Mouse (Mus musculus): ENCODE data around the gene Sned1.
"Not testable (repeated sequence)": the region's sequence is repeated elsewhere in the genome, so short reads cannot be mapped to it uniquely, and the experiment has no call there.

Sned1 gene

GRCm38 (mm10) chr1:93235576-93236544, at the start of gene Sned1:
Gene Sned1, plus strand, starts transcription at chr1:93235841.
- peak; percentile 90 for DNase-seq

GRCm38 (mm10) chr1:93190726-93191305, 44.8 kb upstream of the Sned1 start:
- DNase-seq = peak; percentile 20

GRCm38 (mm10) chr1:93194961-93195360, 40.7 kb upstream of the Sned1 start:
- no peak for DNase-seq

GRCm38 (mm10) chr1:93197454-93197853, 38.2 kb upstream of the Sned1 start:
- not testable (repeated sequence) for DNase-seq

GRCm38 (mm10) chr1:93197916-93198315, 37.7 kb upstream of the Sned1 start:
- DNase-seq = no peak

GRCm38 (mm10) chr1:93206277-93206970, 29.2 kb upstream of the Sned1 start:
- peak; percentile 26 for DNase-seq

DNA sequence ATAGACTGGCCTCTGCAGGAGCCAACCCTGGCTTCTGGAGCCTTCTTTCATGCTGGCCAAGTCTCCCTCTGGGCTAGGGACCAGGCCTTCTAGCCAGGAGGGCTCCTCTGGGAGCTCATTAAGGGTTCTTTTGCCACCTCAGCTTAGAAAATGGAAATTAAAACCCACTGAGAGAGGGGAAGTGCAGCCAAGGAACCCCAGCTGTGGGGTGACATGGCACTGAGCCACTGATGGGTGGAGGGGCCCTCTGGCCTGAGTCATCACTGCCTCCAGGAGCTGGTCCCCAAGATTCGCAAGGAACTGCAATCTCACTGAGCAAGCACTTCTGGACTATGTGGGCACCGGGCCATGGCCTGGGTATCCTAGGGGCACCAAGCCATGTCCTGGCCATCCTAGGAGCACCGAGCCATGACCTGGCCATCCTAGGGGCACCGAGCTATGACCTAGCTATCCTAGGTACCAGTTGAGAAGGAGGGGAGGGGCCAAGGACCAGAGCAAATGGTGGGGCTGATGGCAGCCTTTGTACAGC, 28.0 kb upstream of the Sned1 start:
- no peak for DNase-seq

DNA sequence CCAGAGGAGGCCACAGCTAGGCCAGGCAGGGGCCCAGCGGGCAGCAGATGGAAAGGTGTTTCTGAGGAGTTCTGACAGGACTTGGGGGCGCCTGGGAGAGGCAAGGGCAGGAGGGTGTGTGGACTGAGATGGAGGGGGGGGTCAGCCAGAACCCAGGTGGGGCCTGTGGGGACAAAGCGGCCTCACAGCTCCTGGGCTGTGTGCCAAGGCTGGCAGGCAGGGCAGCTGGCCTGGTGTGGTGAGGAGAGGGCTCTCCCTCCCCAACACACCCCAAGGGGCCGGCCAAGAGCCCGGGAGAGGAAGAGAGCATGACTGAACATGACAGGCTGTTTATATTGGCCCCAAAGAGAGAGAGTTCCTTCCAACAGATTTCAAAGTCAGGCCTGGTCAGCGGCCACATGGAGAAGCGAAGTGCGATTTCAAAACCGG, 25.4 kb upstream of the Sned1 start:
- DNase-seq = peak; percentile 47

DNA sequence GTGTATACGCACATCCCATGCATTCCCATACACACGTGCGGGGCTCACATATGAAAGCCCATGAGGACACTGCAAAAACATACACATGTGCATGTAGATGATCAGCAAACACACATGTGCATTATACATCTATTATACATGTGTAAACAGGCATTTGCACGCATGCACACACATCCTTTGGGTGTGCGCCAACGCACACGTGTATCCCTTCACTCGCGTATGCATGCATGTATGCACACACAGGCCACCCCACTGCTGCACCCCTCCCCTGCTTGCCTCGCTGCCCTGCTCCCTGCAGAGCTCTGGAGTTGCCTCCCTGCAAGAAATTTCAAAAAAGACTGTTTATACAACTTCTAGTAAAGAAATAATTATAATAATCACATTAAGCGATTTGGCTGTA, 24.6 kb upstream of the Sned1 start:
- DNase-seq = no peak

DNA sequence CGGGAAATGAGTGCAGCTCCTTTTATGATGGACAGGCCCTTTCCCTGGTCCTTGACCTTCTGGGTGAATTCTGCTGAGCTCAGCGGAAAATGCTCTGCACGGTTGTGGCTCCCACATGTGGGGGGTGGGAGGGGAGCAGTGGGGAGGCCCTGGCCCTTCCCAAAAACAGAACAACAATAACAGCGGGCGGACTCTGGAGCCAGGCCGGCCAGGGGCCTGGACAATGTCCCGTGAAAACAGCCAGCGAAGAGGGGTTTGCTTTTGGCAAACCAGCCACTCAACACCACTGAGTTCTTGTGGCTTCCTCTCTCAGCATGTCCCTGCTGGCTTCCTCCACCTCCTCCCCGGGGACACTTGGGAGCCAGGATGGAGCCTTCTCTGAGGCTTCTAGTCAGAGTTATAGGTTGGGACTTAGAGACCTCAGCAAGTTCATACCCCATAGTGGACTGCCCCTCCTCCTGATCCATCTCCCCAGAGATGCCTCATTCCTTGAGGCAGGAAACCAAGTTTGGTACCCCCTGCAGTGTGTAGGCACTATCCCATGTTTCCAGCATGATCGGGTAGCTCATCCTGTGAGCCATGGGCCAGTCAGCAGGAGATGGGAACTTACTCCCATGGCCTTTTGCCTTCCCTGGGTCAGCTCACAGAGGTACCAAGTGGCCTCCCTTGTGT, 24.0 kb upstream of the Sned1 start:
- DNase-seq = peak; percentile 49

DNA sequence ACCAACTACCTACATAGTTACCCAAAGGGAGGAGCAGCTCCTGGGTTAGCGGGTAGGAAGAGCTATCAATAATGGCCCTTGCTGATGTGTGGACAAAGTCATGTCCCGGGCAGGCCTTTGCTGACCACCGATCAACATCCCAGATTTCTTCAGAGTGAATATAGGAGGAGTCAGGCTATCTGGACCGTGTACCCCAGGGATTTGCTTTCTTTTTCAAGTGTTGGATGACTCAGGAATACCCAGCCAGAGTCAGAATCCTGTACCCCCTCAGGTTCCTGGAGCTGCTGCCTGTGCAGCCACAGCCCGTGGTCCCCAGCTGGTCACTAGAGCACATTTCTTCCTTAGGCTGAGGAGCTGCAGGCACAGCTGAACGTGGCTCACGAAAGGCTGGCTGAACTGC, 23.2 kb upstream of the Sned1 start:
- DNase-seq = no peak

DNA sequence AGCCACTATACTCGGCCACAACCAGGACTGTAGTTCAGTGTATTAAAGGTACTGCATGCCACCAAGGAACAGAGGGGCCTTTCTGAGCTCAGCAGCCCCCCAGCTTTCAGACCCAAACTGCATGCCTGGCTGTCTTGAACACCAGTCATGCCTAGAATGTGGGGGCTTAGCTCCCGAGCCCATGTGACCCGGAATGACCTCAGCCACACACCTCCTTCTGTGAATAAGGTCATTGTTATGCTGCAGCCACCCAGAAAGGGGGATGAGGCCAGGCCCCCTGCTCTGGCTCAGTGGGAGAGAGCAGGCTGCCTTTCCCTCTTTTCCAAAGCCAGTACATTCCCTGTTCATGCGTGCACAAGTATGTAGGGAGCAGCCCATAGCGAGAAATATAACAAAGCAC, 21.0 kb upstream of the Sned1 start:
- DNase-seq = peak; percentile 57

DNA sequence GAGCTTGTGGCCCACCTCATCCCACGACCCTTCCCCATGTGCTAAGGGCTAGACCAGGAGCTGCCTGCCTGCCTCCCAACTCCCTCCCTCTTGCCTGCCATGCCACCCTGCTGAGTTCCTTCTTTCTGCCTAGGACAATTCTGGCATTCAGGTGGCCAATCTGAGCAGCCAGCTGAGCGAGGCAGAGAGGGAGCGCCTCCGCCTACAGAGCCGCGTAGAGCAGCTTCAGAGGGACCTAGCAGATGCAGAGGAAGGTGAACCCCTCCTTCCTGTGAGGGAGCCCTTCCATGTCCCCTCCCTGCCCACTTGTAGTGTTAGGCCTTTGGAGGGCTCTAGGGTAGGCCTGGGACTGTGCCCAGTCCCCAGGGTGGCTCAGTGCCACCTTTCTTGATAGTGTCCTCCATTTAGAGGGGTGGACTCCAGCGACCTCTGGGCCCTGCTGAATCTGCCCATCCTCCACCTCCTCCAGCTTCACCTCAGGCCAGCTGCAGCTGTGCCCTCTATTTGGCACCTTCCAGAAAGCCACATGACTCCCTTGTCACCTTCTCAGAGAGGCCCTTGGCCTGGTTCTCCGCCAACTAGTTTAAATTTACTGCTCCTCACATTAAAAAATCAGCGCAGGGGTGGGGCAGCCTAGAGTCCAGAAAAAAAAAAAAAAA, 18.7 kb upstream of the Sned1 start:
- no peak for DNase-seq

DNA sequence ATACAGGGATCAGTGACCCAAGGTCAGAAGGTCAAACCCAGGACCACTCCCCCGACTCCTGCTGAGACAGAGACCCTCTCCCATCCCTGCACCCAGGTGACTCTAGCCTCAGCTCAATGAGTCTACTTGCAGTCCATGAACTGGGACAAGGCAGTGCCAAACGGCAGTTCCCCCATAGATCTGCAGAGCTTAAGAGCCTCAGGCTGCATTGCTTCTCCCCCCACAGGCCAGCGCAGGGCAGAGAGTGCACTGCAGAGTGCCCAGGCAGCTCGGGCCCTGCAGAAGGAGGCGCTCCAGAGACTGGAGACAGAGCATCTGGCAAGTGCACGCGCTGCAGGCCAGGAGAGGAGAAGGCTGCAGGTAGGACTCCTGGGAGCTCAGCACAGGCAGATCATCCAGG, 18.1 kb upstream of the Sned1 start:
- DNase-seq = no peak

GRCm38 (mm10) chr1:93220776-93221175, 14.9 kb upstream of the Sned1 start:
- peak; percentile 44 for DNase-seq

DNA sequence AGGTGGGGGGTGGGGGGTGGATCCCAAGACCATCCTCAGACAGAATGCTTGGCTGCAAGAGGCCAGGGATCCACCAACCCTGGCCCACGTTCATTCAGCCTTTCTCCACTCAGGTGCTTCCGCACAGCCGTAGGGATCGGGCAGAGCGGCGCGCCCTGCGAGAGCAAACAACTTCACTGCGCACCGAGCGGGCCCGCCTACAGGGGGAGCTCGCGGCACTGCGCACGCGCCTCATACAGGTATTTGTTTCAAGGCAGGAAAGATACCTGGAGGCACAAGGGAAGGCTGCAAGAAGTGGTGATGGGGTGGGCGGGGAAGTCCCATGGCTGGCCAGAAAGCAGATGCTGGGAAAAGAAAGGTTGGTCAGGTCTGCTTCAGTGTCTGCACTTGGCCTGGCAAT, 11.7 kb upstream of the Sned1 start:
- DNase-seq = peak; percentile 66

- DNase-seq = peak; percentile 23
Observed at GRCm38 (mm10) chr1:93225226-93225625, 10.4 kb upstream of the Sned1 start.

GRCm38 (mm10) chr1:93225731-93226520, 9.7 kb upstream of the Sned1 start:
- DNase-seq = no peak

- DNase-seq = no peak
Observed at GRCm38 (mm10) chr1:93227303-93227975, 8.2 kb upstream of the Sned1 start.

DNA sequence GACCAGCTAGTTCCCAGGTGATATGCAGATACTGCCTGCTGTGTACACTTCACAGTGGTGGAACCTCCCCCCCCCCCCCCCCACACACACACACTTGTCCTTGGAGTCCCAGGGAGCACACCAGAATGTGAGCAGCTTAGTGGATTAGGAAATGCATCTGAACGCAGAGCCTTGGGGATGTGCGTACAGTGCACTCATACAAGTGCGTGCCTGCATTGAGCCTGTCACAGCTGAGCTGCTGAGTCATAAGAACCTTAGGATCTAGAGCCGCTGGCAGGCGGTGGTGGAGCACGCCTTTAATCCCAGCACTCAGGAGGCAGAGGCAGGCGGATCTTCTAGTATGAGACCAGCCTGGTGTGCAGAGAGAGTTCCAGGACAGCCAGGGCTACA, 7.7 kb upstream of the Sned1 start:
- no peak for DNase-seq

GRCm38 (mm10) chr1:93229221-93229620, 6.4 kb upstream of the Sned1 start:
- DNase-seq = no peak
